Mouse (Mus musculus) myocyte (in vitro differentiated cells): Measurements from ENCODE around the gene Plk3.

ENCODE experiments used
- E2F4 ChIP-seq: IDR thresholded peaks from one replicate; pipeline ENCODE4 v1.6.1; 2011; ENCODE audit warnings: mild to moderate bottlenecking, control low read depth, moderate library complexity; ENCODE audit not compliant: insufficient read depth
- MAX ChIP-seq: IDR thresholded peaks from one replicate; pipeline ENCODE4 v1.6.1; 2011; ENCODE audit warnings: low read depth, mild to moderate bottlenecking, control low read depth
- MYOD1 ChIP-seq, 3 experiments: IDR thresholded peaks; one replicate each; pipeline ENCODE4 v1.6.1; 2011; ENCODE audit warnings: control low read depth in 2 of 3, low read depth in 2 of 3, mild to moderate bottlenecking in 2 of 3, moderate library complexity in 1 of 3; ENCODE audit not compliant: insufficient read length in 2 of 3, control insufficient read depth in 1 of 3
- MYOG ChIP-seq, 3 experiments: IDR thresholded peaks; one replicate each; pipeline ENCODE4 v1.6.1; 2011; ENCODE audit warnings: control low read depth in 2 of 3, low read depth in 2 of 3, mild to moderate bottlenecking in 2 of 3; ENCODE audit not compliant: insufficient read length in 2 of 3, control insufficient read depth in 1 of 3, insufficient read depth in 1 of 3
- POLR2A ChIP-seq: IDR thresholded peaks from one replicate; pipeline ENCODE4 v1.6.1; 2011; ENCODE audit warnings: low read depth, mild to moderate bottlenecking, control low read depth, moderate library complexity; ENCODE audit not compliant: insufficient read length
- USF1 ChIP-seq: IDR thresholded peaks from one replicate; pipeline ENCODE4 v1.6.1; 2011; ENCODE audit warnings: low read depth, mild to moderate bottlenecking, control low read depth, moderate library complexity

DNA sequence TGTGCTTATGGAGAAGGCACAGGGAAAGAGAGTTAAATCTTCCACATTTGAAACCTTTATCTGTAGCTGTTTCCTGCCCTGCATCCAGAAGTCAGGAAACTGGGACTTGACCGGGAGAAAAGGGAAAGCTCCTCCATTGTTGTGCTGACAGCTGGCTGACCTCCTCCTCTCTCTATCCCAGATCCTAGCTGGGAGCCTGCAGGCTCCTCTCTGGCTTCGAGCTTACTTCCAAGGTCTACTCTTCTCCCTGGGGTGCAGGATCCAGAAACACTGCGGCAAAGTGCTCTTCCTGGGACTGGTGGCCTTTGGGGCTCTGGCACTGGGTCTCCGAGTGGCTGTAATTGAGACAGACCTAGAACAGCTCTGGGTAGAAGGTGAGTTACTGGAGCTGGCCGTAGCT, 37.1 kb downstream of the Plk3 start:
- TF ChIP-seq USF1 (no peak), POLR2A (no peak), MYOG (IDR thresholded peaks at IDR 0.05; ENCODE audit: control insufficient read depth in 1 of 3, insufficient read depth in 1 of 3, insufficient read length in 2 of 3, low read depth in 2 of 3) (no peak), E2F4 (no peak), MYOD1 (IDR thresholded peaks at IDR 0.05; ENCODE audit: control insufficient read depth in 1 of 3, insufficient read length in 2 of 3, low read depth in 2 of 3) (no peak), MAX (no peak)
